Mouse (Mus musculus) right cerebral cortex, adult 18-20 months (tissue): ENCODE data around the gene Ppp1r12a.

Experiments used
- DNase-seq: peaks from one replicate; pipeline ENCODE4 v3.0.0; 2022; ENCODE audit warnings: mixed read lengths

Gene Ppp1r12a

GRCm38 (mm10) chr10:108161261-108162256 lies at the start of gene Ppp1r12a:
Ppp1r12a (plus strand) TSS chr10:108162193.
- peak; percentile 95 for DNase-seq

GRCm38 (mm10) chr10:108113361-108114237 lies 48.4 kb upstream of the Ppp1r12a start:
- no peak for DNase-seq

GRCm38 (mm10) chr10:108118200-108119163 lies 43.5 kb upstream of the Ppp1r12a start:
- DNase-seq = no peak

- DNase-seq = no peak
Observed at GRCm38 (mm10) chr10:108119416-108119815, 42.6 kb upstream of the Ppp1r12a start.

GRCm38 (mm10) chr10:108124934-108125599 lies 36.9 kb upstream of the Ppp1r12a start:
- no peak for DNase-seq

GRCm38 (mm10) chr10:108129167-108129566 lies 32.8 kb upstream of the Ppp1r12a start:
- no peak for DNase-seq

- no peak for DNase-seq
Observed at GRCm38 (mm10) chr10:108131858-108132257, 30.1 kb upstream of the Ppp1r12a start.

- no peak for DNase-seq
Observed at GRCm38 (mm10) chr10:108133253-108133652, 28.7 kb upstream of the Ppp1r12a start.

- no peak for DNase-seq
Observed at GRCm38 (mm10) chr10:108133745-108134144, 28.2 kb upstream of the Ppp1r12a start.

- no peak for DNase-seq
Observed at GRCm38 (mm10) chr10:108138347-108138746, 23.6 kb upstream of the Ppp1r12a start.

- DNase-seq = no peak
Observed at GRCm38 (mm10) chr10:108139788-108140187, 22.2 kb upstream of the Ppp1r12a start.

GRCm38 (mm10) chr10:108140742-108141141 lies 21.3 kb upstream of the Ppp1r12a start:
- DNase-seq = no peak

GRCm38 (mm10) chr10:108143991-108144525 lies 17.9 kb upstream of the Ppp1r12a start:
- DNase-seq = no peak

- no peak for DNase-seq
Observed at GRCm38 (mm10) chr10:108145701-108146100, 16.3 kb upstream of the Ppp1r12a start.

- no peak for DNase-seq
Observed at GRCm38 (mm10) chr10:108147031-108147430, 15.0 kb upstream of the Ppp1r12a start.

- DNase-seq = no peak
Observed at GRCm38 (mm10) chr10:108153301-108153700, 8.7 kb upstream of the Ppp1r12a start.

GRCm38 (mm10) chr10:108155042-108155686 lies 6.8 kb upstream of the Ppp1r12a start:
- no peak for DNase-seq

GRCm38 (mm10) chr10:108155687-108156067 lies 6.3 kb upstream of the Ppp1r12a start:
- no peak for DNase-seq

GRCm38 (mm10) chr10:108156128-108156527 lies 5.9 kb upstream of the Ppp1r12a start:
- no peak for DNase-seq

GRCm38 (mm10) chr10:108159002-108159401 lies 3.0 kb upstream of the Ppp1r12a start:
- DNase-seq = no peak
